Mouse (Mus musculus) limb, embryonic 13.5 days (tissue): Measurements from ENCODE around the gene Bricd5. TPM values are rescaled to one million over a fixed set of nuclear protein-coding genes. Genes with fewer than 3 reads are reported as not detected.
A peak's percentile ranks its signal among the peaks of the same experiment; 100 is the strongest.
"Not testable (repeated sequence)": the region's sequence is repeated elsewhere in the genome, so short reads cannot be mapped to it uniquely, and the experiment has no call there.

Experiments
- ATAC-seq: fragments of 200-750 bp; cut with Nextera tagmentation; 2 replicates; pipeline ENCODE4 v1.8.0; 2017; ENCODE audit warnings: low read depth, moderate number of reproducible peaks, moderate TSS enrichment; ENCODE audit not compliant: low FRiP score
- H3K27ac ChIP-seq: fragments of 300-500 bp; sonication (generic); 2 replicates; pipeline ENCODE4 v1.5.1; 2015; ENCODE audit warnings: inconsistent platforms, mild to moderate bottlenecking, moderate library complexity
- H3K27me3 ChIP-seq: fragments of 300-500 bp; sonication (generic); 2 replicates; pipeline ENCODE4 v1.6.1; 2015; ENCODE audit warnings: mild to moderate bottlenecking, inconsistent platforms
- H3K36me3 ChIP-seq: fragments of 300-500 bp; sonication (generic); 2 replicates; pipeline ENCODE4 v1.6.1; 2015; ENCODE audit warnings: inconsistent platforms, mild to moderate bottlenecking, moderate library complexity
- H3K4me1 ChIP-seq: fragments of 300-500 bp; sonication (generic); 2 replicates; pipeline ENCODE4 v1.6.1; 2015; ENCODE audit warnings: inconsistent platforms
- H3K4me2 ChIP-seq: fragments of 300-500 bp; sonication (generic); replicated peaks from 2 replicates; pipeline ENCODE4 v1.6.1; 2015; ENCODE audit warnings: inconsistent platforms, mild to moderate bottlenecking, moderate library complexity
- H3K4me3 ChIP-seq: fragments of 300-500 bp; sonication (generic); 2 replicates; pipeline ENCODE4 v1.5.1; 2015; ENCODE audit warnings: moderate library complexity, mild to moderate bottlenecking, inconsistent platforms
- H3K9ac ChIP-seq: fragments of 300-500 bp; sonication (generic); 2 replicates; pipeline ENCODE4 v1.6.1; 2015; ENCODE audit warnings: mild to moderate bottlenecking, inconsistent platforms
- H3K9me3 ChIP-seq: fragments of 300-500 bp; sonication (generic); 2 replicates; pipeline ENCODE4 v1.6.1; 2016; ENCODE audit warnings: inconsistent platforms
- WGBS: fragments of 180-500 bp; shearing (Covaris S2); methylation state at CpG from one replicate; pipeline ENCODE4 v1.1.7; 2015; 5-methylcytosine and 5-hydroxymethylcytosine counted together
- polyA plus RNA-seq: library from polyadenylated mRNA; unstranded; fragments of >200 nt; fragmentation: Nextera tagmentation; extraction: Ambion mirVana; gene quantifications from 2 replicates; pipeline ENCODE4 v1.2.1, GENCODE M21; 2015

Bricd5 gene
- polyA plus RNA-seq, 1 experiment from 2014 or later, result not detected

- Histone ChIP-seq H3K4me1 (no peaks in the 10 kb centered on the region), H3K4me3 (no peak within 1 kb of the TSS), H3K36me3 (peaks cover 92% of the 10 kb centered on the region), H3K4me2 (no peak within 1 kb of the TSS), H3K27ac (no peak within 1 kb of the TSS), H3K27me3 (no peaks in the 10 kb centered on the region), H3K9me3 (no peaks in the 10 kb centered on the region), H3K9ac (no peak within 1 kb of the TSS)
- WGBS, result 85% methylated on average over 7 of the region's 7 CpGs
- no peak for ATAC-seq
Measured at GRCm38 (mm10) chr17:24442632-24443155, 31.0 kb upstream of the Bricd5 start, which contains the start of gene Dnase1l2. Gene Dnase1l2, minus strand, starts transcription at chr17:24443105.

DNA sequence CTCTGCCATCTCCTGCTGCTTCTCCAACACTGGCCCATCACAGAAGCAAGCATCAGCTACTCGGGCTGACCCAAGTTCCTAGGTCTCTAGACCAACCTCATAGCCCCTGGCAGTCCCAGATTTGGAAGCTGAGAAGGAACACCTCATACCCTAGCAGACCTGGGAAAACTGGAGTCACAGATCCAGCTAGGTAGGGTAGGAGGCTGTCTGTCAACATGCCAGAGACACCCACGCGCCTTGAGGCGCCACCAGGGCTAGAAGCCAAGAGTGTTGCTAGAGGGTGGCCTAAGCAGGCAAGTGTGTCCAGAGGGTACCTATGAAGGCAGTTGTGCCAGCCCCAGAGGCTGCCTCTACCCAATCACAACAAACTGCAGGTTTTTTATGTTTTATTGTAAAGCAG is 30.3 kb upstream of the Bricd5 start:
- Histone ChIP-seq H3K27ac (no peak overlapping the region), H3K27me3 (no peaks in the 10 kb centered on the region), H3K9me3 (no peaks in the 10 kb centered on the region), H3K4me2 (no peak overlapping the region), H3K36me3 (peaks cover 92% of the 10 kb centered on the region), H3K9ac (no peak overlapping the region), H3K4me3 (no peak overlapping the region), H3K4me1 (no peaks in the 10 kb centered on the region)
- 89% methylated on average over 4 of the region's 4 CpGs for WGBS
- ATAC-seq, result no peak

DNA sequence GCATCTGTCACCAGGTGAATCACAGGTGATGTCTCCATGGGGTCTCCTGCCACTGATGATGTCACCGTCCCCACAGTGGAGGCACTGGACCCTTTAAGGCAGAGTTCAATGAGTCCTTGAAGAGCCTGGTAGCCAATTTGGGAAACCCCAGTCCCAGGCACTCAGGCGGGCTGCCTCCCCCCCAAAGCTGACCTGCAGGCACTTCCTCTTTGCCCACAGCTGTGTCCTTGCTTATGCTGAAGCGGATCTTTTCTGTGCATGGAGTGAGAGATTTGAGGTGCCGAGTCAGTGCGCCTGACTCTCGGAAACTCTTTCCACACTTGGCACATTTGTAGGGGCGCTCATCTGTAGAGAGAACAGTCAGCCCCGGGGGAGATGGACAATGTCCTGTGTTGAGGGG is 27.1 kb upstream of the Bricd5 start:
- no peak for ATAC-seq
- Histone ChIP-seq H3K4me3 (no peak overlapping the region), H3K4me2 (no peak overlapping the region), H3K9ac (no peak overlapping the region), H3K27me3 (no peaks in the 10 kb centered on the region), H3K36me3 (peaks cover 95% of the 10 kb centered on the region), H3K9me3 (no peaks in the 10 kb centered on the region), H3K4me1 (no peaks in the 10 kb centered on the region), H3K27ac (no peak overlapping the region)
- 92% methylated on average over 8 of the region's 8 CpGs for WGBS

GRCm38 (mm10) chr17:24449507-24449906 is 24.2 kb upstream of the Bricd5 start:
- H3K4me1 ChIP-seq, result peaks cover 14% of the 10 kb centered on the region
- H3K4me2 ChIP-seq, result no peak overlapping the region
- H3K27me3 ChIP-seq, result no peaks in the 10 kb centered on the region
- WGBS, result 86% methylated on average over 6 of the region's 6 CpGs
- H3K27ac ChIP-seq, result no peak overlapping the region
- no peak overlapping the region for H3K9ac ChIP-seq
- no peaks in the 10 kb centered on the region for H3K9me3 ChIP-seq
- ATAC-seq, result no peak
- peaks cover 77% of the 10 kb centered on the region for H3K36me3 ChIP-seq
- H3K4me3 ChIP-seq, result no peak overlapping the region

DNA sequence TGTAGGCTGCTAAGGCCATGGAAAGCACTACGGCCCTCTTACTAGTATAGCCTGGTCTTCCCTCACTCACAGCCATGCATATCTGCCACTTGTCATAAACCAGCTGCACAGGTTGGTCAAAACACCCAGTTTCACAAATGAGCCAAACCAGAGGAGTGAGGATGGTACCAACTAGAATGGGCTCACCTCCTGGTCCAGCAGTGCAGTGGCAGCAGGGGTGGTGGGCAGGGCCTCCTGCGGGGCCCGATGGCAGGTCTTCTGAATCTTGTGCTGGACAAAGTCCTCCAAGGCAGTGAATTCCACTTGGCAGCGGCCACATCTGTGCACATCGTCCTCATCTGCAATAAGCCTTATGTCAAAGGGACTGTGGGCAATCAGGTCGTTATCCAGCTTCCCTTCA is 22.5 kb upstream of the Bricd5 start:
- Histone ChIP-seq H3K36me3 (peaks cover 60% of the 10 kb centered on the region), H3K4me1 (peaks cover 17% of the 10 kb centered on the region), H3K4me3 (no peak overlapping the region), H3K27ac (no peak overlapping the region), H3K27me3 (no peaks in the 10 kb centered on the region), H3K9me3 (no peaks in the 10 kb centered on the region), H3K9ac (no peak overlapping the region), H3K4me2 (no peak overlapping the region)
- ATAC-seq, result no peak
- 92% methylated on average over 6 of the region's 6 CpGs for WGBS

- no peak overlapping the region for H3K27ac ChIP-seq
- WGBS, result 79% methylated on average over 2 of the region's 2 CpGs
- no peaks in the 10 kb centered on the region for H3K9me3 ChIP-seq
- peaks cover 17% of the 10 kb centered on the region for H3K4me1 ChIP-seq
- H3K4me3 ChIP-seq, result no peak overlapping the region; the same call in 1 of the 2 replicates
- H3K4me2 ChIP-seq, result peak overlapping the region; percentile 78
- peaks cover 38% of the 10 kb centered on the region for H3K36me3 ChIP-seq
- H3K9ac ChIP-seq, result no peak overlapping the region
- no peak for ATAC-seq
- H3K27me3 ChIP-seq, result no peaks in the 10 kb centered on the region
Measured at GRCm38 (mm10) chr17:24453372-24453771, 20.3 kb upstream of the Bricd5 start.

DNA sequence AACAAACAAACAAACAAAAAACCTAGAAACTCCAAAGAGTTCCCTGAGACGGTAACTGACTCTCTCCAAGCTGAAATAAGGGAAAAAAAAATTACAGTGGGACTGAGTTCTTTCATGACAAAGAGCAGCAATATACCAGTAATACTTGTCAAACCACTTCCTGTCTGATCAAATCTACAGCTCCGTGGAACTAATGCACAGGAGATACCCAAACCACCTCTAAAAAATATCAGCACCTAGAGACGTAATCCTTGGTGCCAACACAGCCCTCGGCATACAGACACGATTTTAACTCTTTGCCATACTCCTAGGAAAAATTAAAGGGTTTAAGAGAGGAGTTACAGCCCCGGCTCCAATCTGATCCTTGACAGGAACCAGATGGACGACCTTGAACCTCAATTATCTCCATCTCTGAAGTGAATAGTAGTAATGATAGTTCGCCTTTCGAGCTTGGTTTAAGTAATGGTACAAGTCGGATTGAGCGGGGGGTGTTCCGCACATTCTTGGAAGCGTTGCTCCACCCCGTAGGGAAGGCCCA is 19.4 kb upstream of the Bricd5 start:
- H3K36me3 ChIP-seq, result peaks cover 29% of the 10 kb centered on the region
- no peaks in the 10 kb centered on the region for H3K27me3 ChIP-seq
- H3K9ac ChIP-seq, result peak overlapping the region; percentile 88
- 4% methylated on average over 14 of the region's 14 CpGs for WGBS
- peak overlapping the region; percentile 78 for H3K4me2 ChIP-seq
- peak overlapping the region; percentile 95 for H3K27ac ChIP-seq
- no peaks in the 10 kb centered on the region for H3K9me3 ChIP-seq
- ATAC-seq, result no peak
- H3K4me3 ChIP-seq, result peak overlapping the region; percentile 85
- H3K4me1 ChIP-seq, result peaks cover 17% of the 10 kb centered on the region

GRCm38 (mm10) chr17:24454756-24455522 is 18.7 kb upstream of the Bricd5 start:
- Histone ChIP-seq H3K4me1 (peaks cover 17% of the 10 kb centered on the region), H3K27me3 (no peaks in the 10 kb centered on the region), H3K9me3 (no peaks in the 10 kb centered on the region), H3K4me3 (peak overlapping the region; percentile 85), H3K27ac (peak overlapping the region; percentile 95), H3K36me3 (peaks cover 23% of the 10 kb centered on the region), H3K4me2 (peak overlapping the region; percentile 78), H3K9ac (peak overlapping the region; percentile 88)
- WGBS, result under 1% methylated on average over 67 of the region's 67 CpGs
- ATAC-seq, result peak; percentile 94

- not testable (repeated sequence) for ATAC-seq, H3K27me3 ChIP-seq, H3K9ac ChIP-seq, H3K9me3 ChIP-seq
- Histone ChIP-seq H3K4me2 (peak overlapping the region; percentile 78), H3K36me3 (peaks cover 15% of the 10 kb centered on the region), H3K4me1 (peaks cover 17% of the 10 kb centered on the region), H3K27ac (peak overlapping the region; percentile 6; the same call in 1 of the 2 replicates), H3K4me3 (peak overlapping the region; percentile 85)
- 53% methylated on average over 10 of the region's 10 CpGs for WGBS
Measured at GRCm38 (mm10) chr17:24455523-24456206, 18.0 kb upstream of the Bricd5 start.

DNA sequence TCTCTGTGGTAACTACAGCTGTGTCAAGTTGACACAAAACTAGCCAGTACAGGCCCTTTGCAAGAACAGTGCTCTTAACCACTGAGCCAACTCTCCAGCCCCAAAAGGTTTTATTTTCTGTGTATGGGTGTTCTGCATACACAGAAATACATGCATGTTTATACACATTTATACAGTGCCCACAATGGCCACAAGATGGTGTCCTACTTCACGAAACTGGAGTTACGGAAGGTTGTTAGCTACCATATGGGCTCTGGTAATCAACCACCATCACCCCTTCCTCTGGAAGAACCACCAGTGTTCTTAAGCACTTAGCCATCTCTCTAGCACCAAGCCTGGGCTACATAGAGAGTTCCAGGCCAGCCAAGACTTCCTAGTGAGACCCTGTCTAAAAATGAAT is 12.1 kb upstream of the Bricd5 start:
- Histone ChIP-seq H3K4me1 (no peaks in the 10 kb centered on the region), H3K9ac (no peak overlapping the region), H3K27ac (no peak overlapping the region), H3K4me3 (no peak overlapping the region), H3K36me3 (no peaks in the 10 kb centered on the region), H3K4me2 (no peak overlapping the region), H3K9me3 (no peaks in the 10 kb centered on the region), H3K27me3 (no peaks in the 10 kb centered on the region)
- WGBS, result 51% methylated on average over 2 of the region's 2 CpGs
- ATAC-seq, result no peak

DNA sequence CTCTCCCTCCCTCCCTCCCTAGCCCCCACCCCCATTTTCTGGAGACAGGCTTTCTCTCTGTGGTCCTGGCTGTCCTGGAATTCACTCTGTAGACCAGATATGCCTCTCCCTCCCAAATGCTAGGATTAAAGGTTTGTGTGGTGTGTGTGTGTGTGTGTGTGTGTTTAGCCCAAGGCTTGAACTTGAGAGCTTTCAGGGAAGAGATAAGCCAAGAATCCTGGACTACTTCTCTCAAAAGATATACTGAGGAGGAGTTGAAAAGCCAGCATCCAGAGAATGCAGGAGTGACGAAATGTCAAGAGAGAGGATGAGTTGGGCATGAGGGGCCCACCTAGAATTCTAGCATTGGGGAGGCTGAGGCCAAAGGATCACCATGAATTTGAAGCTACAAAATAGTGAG is 10.8 kb upstream of the Bricd5 start:
- WGBS, result 85% methylated on average over 1 of the region's 1 CpGs
- Histone ChIP-seq H3K4me1 (no peaks in the 10 kb centered on the region), H3K4me2 (no peak overlapping the region), H3K36me3 (no peaks in the 10 kb centered on the region), H3K9me3 (no peaks in the 10 kb centered on the region), H3K4me3 (no peak overlapping the region), H3K9ac (no peak overlapping the region), H3K27ac (no peak overlapping the region), H3K27me3 (no peaks in the 10 kb centered on the region)
- ATAC-seq, result no peak
